Mouse (Mus musculus) embryonic facial prominence, embryonic 13.5 days (tissue): ENCODE measurements at regions not wholly inside any gene's neighbourhood (a gene's known extent, or its start where the extent isn't known, plus 50 kb on each side); places are given as distances from the start of the nearest gene placed in this dataset.
"Not testable (repeated sequence)": the region's sequence is repeated elsewhere in the genome, so short reads cannot be mapped to it uniquely, and the experiment has no call there.

Experiments used
- ATAC-seq: fragments of 200-750 bp; cut with Nextera tagmentation; 2 replicates; pipeline ENCODE4 v1.8.0; 2017; ENCODE audit warnings: low read depth; ENCODE audit not compliant: insufficient number of reproducible peaks, insufficient read depth, low FRiP score, low TSS enrichment
- H3K27ac ChIP-seq: fragments of 300-500 bp; sonication (generic); 2 replicates; pipeline ENCODE4 v1.5.1; 2015; ENCODE audit warnings: moderate library complexity, mild to moderate bottlenecking, inconsistent platforms
- H3K27me3 ChIP-seq: fragments of 300-500 bp; sonication (generic); 2 replicates; pipeline ENCODE4 v1.6.1; 2015; ENCODE audit warnings: mild to moderate bottlenecking, inconsistent platforms
- H3K36me3 ChIP-seq: fragments of 300-500 bp; sonication (generic); 2 replicates; pipeline ENCODE4 v1.6.1; 2015; ENCODE audit warnings: mild to moderate bottlenecking, inconsistent platforms
- H3K4me1 ChIP-seq: fragments of 300-500 bp; sonication (generic); 2 replicates; pipeline ENCODE4 v1.6.1; 2015; ENCODE audit warnings: inconsistent platforms
- H3K4me2 ChIP-seq: fragments of 300-500 bp; sonication (generic); 2 replicates; pipeline ENCODE4 v1.6.1; 2015; ENCODE audit warnings: moderate library complexity, mild to moderate bottlenecking, inconsistent platforms
- H3K4me3 ChIP-seq: fragments of 300-500 bp; sonication (generic); 2 replicates; pipeline ENCODE4 v1.5.1; 2015; ENCODE audit warnings: mild to moderate bottlenecking, inconsistent platforms
- H3K9ac ChIP-seq: fragments of 300-500 bp; sonication (generic); 2 replicates; pipeline ENCODE4 v1.6.1; 2015; ENCODE audit warnings: mild to moderate bottlenecking, inconsistent platforms
- H3K9me3 ChIP-seq: fragments of 300-500 bp; sonication (generic); 2 replicates; pipeline ENCODE4 v1.6.1; 2016; ENCODE audit warnings: inconsistent platforms
- WGBS: fragments of 180-500 bp; shearing (Covaris S2); methylation state at CpG from one replicate; pipeline ENCODE4 v1.1.7; 2015; ENCODE audit warnings: mixed read lengths; 5-methylcytosine and 5-hydroxymethylcytosine counted together

DNA sequence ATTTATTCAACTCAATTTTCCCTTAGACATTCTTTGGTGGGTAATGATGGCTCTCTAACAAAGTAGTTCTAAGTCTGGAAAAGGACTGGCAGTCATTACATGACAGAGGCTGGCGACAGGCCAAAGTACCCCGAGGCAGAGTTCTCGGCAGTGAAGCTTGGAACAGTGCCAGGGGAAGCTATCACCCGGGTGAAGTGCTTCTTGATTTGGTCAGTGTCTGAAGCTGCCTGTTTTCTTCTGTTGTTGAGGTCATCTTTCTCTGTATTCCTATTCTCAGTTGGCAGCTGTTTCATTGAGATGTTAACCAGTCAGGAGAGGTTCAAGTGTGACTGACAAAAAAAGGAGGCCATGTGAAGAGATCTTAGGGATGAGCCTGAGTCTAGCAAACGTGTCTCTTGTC lies 276.6 kb downstream of the Cetn3 start:
- 9% methylated on average over 5 of the region's 5 CpGs for WGBS
- peak overlapping the region; percentile 55 for H3K27ac ChIP-seq
- ATAC-seq: no peak
- peaks cover 23% of the 10 kb centered on the region for H3K4me1 ChIP-seq
- no peaks in the 10 kb centered on the region for H3K27me3 ChIP-seq
- H3K9me3 ChIP-seq: no peaks in the 10 kb centered on the region
- no peaks in the 10 kb centered on the region for H3K36me3 ChIP-seq
- H3K4me3 ChIP-seq: no peak overlapping the region
- H3K9ac ChIP-seq: no peak overlapping the region
- H3K4me2 ChIP-seq: no peak overlapping the region

DNA sequence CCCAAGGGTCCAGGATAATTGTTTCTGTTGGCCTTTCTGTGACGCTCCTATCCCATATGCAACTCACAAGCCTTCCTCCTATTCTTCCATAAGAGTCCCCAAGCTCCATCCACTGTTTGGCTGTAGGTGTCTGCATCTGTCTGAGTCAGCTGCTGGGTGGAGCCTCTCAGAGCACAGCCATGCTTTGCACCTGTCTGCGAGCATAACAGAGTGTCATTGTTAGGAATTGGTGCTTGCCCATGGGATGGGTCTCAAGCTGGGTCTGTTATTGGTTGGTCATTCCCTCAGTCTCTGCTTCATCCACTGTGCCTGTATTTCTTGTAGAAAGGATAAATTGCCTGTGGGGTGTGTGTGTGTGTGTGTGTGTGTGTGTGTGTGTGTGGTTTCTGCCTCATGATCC lies 281.0 kb downstream of the Cetn3 start:
- 82% methylated on average over 2 of the region's 2 CpGs for WGBS
- ATAC-seq: not testable (repeated sequence)

DNA sequence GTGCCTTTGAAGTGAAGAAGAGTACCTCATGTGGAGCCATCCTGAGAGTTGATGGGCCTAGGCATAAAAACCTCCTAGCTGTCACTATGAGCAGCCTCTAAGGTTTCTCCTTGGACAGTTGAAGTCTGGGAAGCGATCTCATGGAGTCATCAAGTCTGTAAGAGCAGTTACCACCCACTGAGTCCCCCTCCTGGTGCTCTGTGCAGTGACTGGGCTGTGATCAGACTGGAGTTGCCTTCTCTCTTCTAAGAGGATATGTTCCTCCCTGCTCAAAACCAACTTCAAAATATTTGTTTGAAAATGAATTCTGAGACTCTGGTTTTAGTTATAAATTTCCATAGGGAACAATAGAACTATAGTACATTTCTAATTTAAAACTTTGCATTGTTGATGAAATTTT lies 283.3 kb downstream of the Cetn3 start:
- peak overlapping the region; percentile 91 for H3K27ac ChIP-seq
- H3K4me1 ChIP-seq: peaks cover 29% of the 10 kb centered on the region
- H3K4me3 ChIP-seq: no peak overlapping the region
- ATAC-seq: no peak
- no peak overlapping the region for H3K4me2 ChIP-seq
- H3K36me3 ChIP-seq: no peaks in the 10 kb centered on the region
- 27% methylated on average over 1 of the region's 1 CpGs for WGBS
- no peaks in the 10 kb centered on the region for H3K9me3 ChIP-seq
- H3K27me3 ChIP-seq: no peaks in the 10 kb centered on the region
- H3K9ac ChIP-seq: no peak overlapping the region

More for the DNA sequence above, 281.0 kb downstream of the Cetn3 start:
- not testable (repeated sequence) for H3K9ac ChIP-seq, H3K4me3 ChIP-seq, H3K36me3 ChIP-seq, H3K9me3 ChIP-seq, H3K4me2 ChIP-seq, H3K27me3 ChIP-seq
- Histone ChIP-seq H3K4me1 (peaks cover 37% of the 10 kb centered on the region), H3K27ac (0 out of 2 replicates have a peak overlapping the region, but pooled peaks have one; percentile 48)

DNA sequence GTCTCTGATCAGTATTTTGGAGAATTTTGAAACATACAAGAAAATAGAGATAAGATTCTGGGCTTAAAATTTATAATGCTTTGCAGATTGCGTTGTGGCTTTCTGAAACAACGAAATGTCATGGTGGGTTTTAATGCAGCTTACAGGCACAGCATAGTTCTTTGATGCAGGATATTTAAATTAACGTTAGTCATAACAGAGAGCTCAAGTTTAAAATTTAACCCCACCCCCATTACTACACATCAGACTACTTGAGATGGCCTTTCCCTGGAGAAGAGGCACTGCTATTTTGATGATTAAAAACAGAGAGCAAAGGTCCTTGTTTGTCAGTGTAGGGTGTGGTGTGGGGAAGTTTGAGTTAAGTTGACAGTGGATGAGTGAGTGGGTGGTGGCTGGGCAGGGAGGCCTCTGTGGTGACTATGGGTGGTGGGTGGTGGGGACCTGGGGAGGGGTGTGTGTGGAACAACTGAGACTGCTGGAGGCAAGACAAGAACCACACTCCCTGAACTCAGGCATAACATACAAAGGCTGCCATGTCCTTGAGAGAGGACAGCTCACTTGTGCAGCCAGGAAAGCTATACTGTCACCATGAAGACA lies 283.9 kb downstream of the Cetn3 start:
- no peak overlapping the region for H3K4me2 ChIP-seq
- no peaks in the 10 kb centered on the region for H3K9me3 ChIP-seq
- H3K4me1 ChIP-seq: peaks cover 29% of the 10 kb centered on the region
- peak overlapping the region; percentile 91 for H3K27ac ChIP-seq
- H3K27me3 ChIP-seq: no peaks in the 10 kb centered on the region
- H3K36me3 ChIP-seq: no peaks in the 10 kb centered on the region
- no peak overlapping the region for H3K9ac ChIP-seq
- WGBS: 21% methylated on average over 3 of the region's 3 CpGs
- H3K4me3 ChIP-seq: no peak overlapping the region
- peak; percentile 67 for ATAC-seq

DNA sequence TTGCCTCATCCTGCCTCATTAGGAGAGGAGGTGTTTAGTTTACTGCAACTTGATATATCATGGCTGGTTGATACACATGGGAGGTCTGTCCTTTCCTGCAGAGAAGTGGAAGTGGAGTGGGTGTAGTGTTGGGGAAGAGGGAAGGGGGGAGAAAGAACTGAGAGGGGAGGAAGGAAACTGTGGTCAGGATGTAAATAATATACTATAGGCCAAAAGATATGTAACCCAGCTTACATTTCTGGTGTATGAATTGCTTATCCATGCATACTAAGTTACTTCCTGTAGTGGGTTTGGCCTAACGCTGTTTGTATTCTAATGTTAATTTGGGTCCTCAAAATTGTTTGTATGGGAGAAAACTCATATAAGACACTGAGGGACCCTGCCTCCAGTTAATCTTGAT lies 289.6 kb downstream of the Cetn3 start:
- Histone ChIP-seq H3K27me3 (no peaks in the 10 kb centered on the region), H3K4me1 (peaks cover 8% of the 10 kb centered on the region), H3K9ac (no peak overlapping the region), H3K36me3 (no peaks in the 10 kb centered on the region), H3K27ac (no peak overlapping the region), H3K4me2 (no peak overlapping the region), H3K4me3 (no peak overlapping the region), H3K9me3 (no peaks in the 10 kb centered on the region)
- ATAC-seq: no peak
- WGBS: 75% methylated on average over 1 of the region's 1 CpGs

DNA sequence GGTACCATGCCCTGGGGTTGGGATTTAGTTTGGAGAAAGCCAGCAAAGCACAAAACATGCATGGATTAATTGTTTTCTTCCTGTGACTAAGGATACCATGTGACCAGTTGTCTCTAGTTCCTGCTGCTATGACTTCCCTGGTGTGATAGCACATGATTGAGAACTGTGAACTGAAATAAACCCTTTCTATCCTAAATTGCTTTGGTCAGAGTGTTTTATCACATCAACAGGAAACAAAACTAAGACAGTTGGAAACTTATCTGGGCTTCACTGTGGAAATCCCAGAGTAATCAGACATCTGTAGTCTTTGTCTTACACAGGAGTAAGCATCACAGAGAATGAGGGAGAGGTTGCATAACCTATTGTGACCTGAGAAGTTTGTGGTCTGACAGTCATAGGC lies 290.5 kb downstream of the Cetn3 start:
- Histone ChIP-seq H3K4me1 (peaks cover 5% of the 10 kb centered on the region; the same call in 1 of the 2 replicates), H3K9me3 (no peaks in the 10 kb centered on the region), H3K4me3 (no peak overlapping the region), H3K36me3 (no peaks in the 10 kb centered on the region), H3K9ac (no peak overlapping the region), H3K27ac (no peak overlapping the region), H3K27me3 (no peaks in the 10 kb centered on the region), H3K4me2 (no peak overlapping the region)
- ATAC-seq: no peak

DNA sequence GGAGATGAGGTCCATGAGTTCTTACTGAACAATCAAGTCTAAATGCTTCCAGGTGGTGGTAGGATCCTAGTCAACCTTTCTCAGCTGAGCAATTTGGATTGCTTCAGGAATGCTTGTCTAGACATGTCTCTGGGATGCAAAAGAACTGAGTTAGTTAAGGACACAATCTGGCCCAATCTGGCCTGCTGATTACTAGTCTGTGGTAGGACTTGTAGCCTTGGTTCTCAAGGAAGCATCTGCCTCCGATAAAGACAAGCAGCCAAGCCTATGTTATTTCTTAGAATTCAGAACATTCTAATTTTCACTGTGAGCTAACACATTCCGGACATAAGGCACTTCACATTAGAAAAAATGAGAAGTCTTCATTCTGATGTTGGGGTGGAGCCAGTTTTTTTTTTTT lies 298.5 kb downstream of the Cetn3 start:
- Histone ChIP-seq H3K4me1 (no peaks in the 10 kb centered on the region), H3K27ac (no peak overlapping the region), H3K4me2 (no peak overlapping the region), H3K9ac (no peak overlapping the region), H3K9me3 (no peaks in the 10 kb centered on the region), H3K36me3 (no peaks in the 10 kb centered on the region), H3K4me3 (no peak overlapping the region), H3K27me3 (no peaks in the 10 kb centered on the region)
- ATAC-seq: no peak
- 79% methylated on average over 2 of the region's 2 CpGs for WGBS

DNA sequence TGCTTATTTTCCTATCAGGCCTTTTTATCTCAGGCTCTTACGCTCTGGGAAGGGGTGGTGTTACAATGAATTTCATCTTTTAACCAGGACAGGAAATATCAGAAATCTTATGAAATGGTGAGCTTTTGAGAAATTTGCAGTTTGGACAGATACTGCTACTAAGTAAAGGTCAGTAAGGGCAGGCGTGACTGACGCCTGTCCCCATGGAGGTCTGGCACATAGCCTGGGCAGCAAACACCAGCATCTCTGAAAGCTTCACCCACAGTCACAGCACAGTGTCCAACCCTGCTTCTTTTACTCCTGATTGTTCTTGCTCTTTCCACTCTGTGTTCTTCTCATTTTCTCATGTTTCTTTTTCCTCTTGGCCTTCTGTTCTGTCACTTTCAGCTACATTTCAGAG lies 304.8 kb downstream of the Cetn3 start:
- Histone ChIP-seq H3K4me2 (no peak overlapping the region), H3K9me3 (0 out of 2 replicates have a peak, but pooled peaks cover 3% of the 10 kb centered on the region), H3K27ac (no peak overlapping the region), H3K9ac (no peak overlapping the region), H3K36me3 (no peaks in the 10 kb centered on the region), H3K4me1 (peaks cover 4% of the 10 kb centered on the region), H3K27me3 (no peaks in the 10 kb centered on the region), H3K4me3 (no peak overlapping the region)
- ATAC-seq: no peak
- 55% methylated on average over 3 of the region's 3 CpGs for WGBS

DNA sequence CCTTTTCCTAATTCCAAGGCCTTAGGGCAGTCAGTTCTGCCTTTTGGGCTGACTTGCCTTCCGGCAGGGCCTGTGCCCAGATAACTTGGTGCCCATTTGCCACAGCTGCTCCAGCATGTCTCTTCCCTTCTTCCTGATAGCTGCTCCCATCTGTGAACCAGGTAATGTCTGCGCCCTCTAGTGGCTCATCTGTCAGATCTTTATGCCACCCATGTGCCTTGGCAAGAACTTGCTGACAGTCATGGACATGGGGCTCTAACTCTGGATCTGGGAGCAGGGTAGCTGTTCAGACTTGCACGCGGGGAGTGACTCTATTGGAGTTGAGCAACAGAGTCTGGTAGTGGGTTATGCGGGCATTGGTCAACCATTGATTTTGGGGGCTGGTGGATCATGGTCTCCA lies 309.3 kb downstream of the Cetn3 start:
- no peak overlapping the region for H3K4me2 ChIP-seq
- H3K9ac ChIP-seq: no peak overlapping the region
- no peak overlapping the region for H3K27ac ChIP-seq
- no peaks in the 10 kb centered on the region for H3K27me3 ChIP-seq
- H3K9me3 ChIP-seq: 0 out of 2 replicates have a peak, but pooled peaks cover 3% of the 10 kb centered on the region
- H3K4me3 ChIP-seq: no peak overlapping the region
- ATAC-seq: no peak
- H3K4me1 ChIP-seq: peaks cover 4% of the 10 kb centered on the region
- no peaks in the 10 kb centered on the region for H3K36me3 ChIP-seq
- 81% methylated on average over 5 of the region's 5 CpGs for WGBS

DNA sequence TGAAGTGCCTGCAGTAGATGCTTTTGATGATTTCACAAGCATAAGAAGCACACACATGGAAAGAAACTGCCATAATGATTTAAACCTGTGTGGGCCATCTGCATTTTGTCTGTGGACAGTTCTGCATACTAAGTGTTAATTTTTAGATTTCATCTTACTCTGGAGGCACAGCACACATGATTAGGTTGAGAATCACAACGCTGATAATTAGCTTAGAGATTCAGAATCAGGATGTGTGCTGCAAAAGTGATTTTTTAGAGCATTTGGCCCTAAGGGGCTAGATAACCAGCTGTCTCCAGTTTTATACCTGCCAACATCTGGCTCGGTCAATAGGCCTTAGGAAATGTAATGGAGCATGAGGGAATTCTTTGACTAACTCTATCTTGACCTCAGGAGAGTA lies 323.2 kb downstream of the Cetn3 start:
- Histone ChIP-seq H3K4me2 (no peak overlapping the region), H3K9ac (no peak overlapping the region), H3K36me3 (no peaks in the 10 kb centered on the region), H3K27ac (no peak overlapping the region), H3K9me3 (0 out of 2 replicates have a peak, but pooled peaks cover 2% of the 10 kb centered on the region), H3K27me3 (no peaks in the 10 kb centered on the region), H3K4me3 (no peak overlapping the region), H3K4me1 (no peaks in the 10 kb centered on the region)
- WGBS: 39% methylated on average over 2 of the region's 2 CpGs
- ATAC-seq: no peak

DNA sequence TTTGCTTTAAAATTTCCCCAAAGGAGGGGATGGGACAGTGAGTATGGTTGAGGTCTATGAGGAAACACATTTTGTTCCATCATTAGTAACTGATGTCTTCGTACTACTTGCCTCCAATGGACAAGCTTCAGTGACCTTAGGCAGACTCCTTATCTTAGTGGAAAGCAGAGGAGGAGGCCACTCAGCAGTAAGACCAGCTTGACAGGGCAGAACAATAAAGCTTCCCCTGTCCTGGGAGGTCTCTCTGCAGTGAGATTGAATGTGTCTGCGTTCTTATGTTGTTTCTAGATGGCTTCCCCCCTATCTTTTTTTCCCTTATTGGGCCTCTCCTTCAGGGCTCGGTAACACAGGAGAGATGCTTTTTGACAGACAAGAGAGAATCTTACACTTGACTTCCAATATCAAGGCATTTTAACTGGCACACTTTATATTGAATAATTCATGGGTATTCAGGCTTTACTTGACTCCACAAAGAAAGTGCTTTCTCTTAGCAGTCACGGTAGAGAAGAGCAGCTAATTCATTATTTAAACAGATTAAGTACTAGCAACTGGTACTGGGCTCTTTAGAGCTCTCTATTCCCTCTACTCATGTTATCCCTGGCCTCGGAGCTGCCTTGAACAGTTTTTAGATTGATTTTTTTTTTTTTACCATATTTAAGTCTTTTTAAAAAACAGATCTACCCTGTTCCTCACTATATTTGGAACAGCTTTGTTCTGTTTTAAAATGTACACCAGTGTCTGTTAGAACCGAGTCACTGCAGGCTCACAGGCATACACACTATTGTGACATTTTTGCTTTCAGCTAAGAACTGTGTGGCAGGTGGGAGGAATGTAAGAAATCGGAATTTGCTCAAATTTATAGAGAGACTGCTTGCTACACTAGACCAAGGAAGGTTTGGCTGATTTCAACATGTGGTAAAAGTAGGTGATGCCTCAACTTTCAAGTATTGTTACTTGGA lies 347.2 kb downstream of the Cetn3 start:
- H3K4me2 ChIP-seq: no peak overlapping the region
- no peaks in the 10 kb centered on the region for H3K36me3 ChIP-seq
- WGBS: 55% methylated on average over 7 of the region's 7 CpGs
- H3K4me1 ChIP-seq: no peaks in the 10 kb centered on the region
- ATAC-seq: no peak
- H3K27ac ChIP-seq: no peak overlapping the region
- no peak overlapping the region for H3K4me3 ChIP-seq
- no peaks in the 10 kb centered on the region for H3K9me3 ChIP-seq
- no peaks in the 10 kb centered on the region for H3K27me3 ChIP-seq
- H3K9ac ChIP-seq: no peak overlapping the region
